Mouse (Mus musculus) liver, postnatal 0 days (tissue): ENCODE results near the gene Plxna3.

Experiments
- CTCF ChIP-seq: sonication (generic); IDR thresholded peaks from 2 replicates; pipeline ENCODE4 v1.5.1; 2016; ENCODE audit warnings: antibody characterized with exemption, low read depth
- EP300 ChIP-seq: IDR thresholded peaks from 2 replicates; pipeline ENCODE4 v1.6.1; 2016; ENCODE audit warnings: antibody characterized with exemption, low read depth, mild to moderate bottlenecking

GRCm38 (mm10) chrX:74283092-74283437 lies 45.8 kb upstream of the Plxna3 start:
- TF ChIP-seq EP300 (no peak), CTCF (no peak)
